Mouse (Mus musculus) T-helper 17 cell (primary cell): ENCODE results near the gene Fblim1.

Experiments
- in situ Hi-C, 2 experiments: fragments of 300-600 bp; cut with MboI, MseI; formaldehyde crosslinking; loops; 1 replicate in 1 of 2; 2 replicates in 1 of 2; pipeline ENCODE4 v1.15.1; 2025; ENCODE audit warnings: high pct_unique_total_duplicates in 2 of 2

The Fblim1 gene

DNA sequence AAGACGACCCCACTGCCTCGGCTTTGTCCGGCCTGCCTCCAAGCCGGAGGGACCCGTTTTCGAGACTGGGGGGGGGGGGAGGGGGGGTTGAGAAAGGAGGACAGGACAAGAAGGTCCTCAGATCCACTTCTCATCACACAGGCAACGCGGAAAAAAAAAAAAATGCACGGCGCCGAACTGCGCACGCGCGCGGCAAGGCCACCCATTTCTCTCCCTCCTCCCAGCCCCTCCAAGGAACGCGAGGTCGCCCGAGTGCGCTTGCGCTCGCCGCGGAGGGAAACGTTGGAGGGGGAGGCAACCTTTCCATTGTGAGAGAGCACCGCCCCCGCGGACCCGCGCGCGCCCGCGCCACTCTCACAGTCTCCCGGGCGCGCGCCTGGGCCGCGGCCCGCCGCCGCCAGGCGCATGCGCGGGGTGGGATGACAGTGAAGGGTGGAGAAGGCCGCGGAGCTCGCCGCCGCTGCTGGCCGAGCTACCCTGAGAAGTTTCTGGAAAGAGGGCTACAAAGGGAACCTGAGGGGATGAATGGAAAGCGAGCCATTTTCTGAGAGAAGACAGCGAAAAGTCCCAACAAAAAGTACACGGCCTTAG is 60.1 kb downstream of the Fblim1 start:
- in situ Hi-C loops, result loop anchor here in 1 of 2 experiments (25.0 kb wide), 2 partner anchors 834 to 1934 kb away; partner anchors contain the start of genes Aldh4a1, Gm21969 and Rcc2

DNA sequence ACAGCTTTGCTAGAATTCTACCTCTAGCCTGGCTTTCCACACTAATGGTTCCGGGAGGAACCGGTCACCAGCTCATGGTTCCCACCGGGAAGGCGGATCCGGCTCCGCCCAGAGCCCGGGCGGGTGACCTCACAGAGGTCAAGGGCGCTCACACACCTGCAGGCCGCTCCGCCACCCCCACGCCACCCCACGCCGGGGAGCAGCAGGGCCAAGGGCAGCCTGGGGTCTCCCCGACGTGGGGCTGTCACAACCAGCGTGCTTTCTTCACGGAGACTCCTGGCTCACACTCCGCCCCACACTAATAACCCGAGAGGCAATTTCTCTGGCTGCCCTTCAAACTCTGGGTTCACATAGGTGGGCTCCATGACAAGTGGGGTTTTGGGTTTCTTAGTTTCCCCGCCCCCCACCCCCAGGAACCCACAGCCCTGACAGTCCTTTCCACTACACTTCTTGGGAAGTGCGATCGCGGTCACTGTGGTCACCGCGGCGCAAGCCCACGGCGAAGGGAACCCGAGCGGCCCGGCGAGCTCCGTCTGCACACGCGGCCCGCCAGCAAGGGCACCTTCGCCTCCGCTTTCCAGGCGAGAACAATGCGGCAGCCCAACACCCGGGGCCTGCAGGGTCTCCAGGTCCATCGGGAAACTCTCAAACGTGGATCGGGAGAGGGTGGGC is 60.7 kb downstream of the Fblim1 start:
- in situ Hi-C loops, result loop anchor here in 1 of 2 experiments (25.0 kb wide), 2 partner anchors 833 to 1933 kb away; partner anchors contain the start of genes Aldh4a1, Gm21969 and Rcc2

DNA sequence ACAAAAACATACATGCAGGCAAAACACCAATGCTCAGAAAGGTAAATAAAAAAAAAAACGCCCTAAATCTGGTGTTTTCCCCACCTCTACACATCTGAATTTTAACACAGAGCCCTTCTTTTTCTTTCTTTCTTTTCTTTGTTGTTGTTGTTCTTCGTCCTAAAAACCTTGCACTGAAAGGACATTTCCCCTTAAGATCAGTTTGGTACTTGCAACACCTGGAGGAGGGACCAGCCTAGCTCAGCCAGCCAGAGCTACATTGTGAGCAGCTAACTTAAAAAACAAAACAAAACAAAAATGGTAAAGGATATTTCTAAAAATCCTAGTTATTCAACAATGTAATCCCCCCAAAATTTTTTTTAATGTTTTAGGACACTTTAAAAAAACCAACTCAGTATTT is 61.4 kb downstream of the Fblim1 start:
- in situ Hi-C loops, result loop anchor here in 1 of 2 experiments (25.0 kb wide), 2 partner anchors 832 to 1932 kb away; partner anchors contain the start of genes Aldh4a1, Gm21969 and Rcc2

DNA sequence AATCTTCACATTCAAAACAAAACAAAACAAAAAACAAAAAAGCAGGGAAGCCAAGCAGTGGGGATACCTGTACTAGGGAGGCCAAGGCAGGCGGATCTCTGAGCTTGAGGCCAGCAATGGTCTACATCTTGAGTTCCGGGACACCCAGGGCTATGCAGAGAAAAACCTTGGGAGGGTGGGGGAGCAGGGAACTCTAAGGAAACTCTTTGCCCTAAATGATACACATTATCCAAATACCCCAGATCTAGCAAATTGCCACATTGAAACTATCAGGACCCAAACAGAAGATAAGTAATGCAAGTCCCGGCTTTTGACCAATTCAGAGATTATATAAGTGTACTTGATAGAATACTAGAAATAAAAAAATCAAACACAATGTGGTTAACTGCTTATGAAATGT is 62.3 kb downstream of the Fblim1 start:
- in situ Hi-C loops, result loop anchor here in 1 of 2 experiments (25.0 kb wide), 2 partner anchors 831 to 1931 kb away; partner anchors contain the start of genes Aldh4a1, Gm21969 and Rcc2

DNA sequence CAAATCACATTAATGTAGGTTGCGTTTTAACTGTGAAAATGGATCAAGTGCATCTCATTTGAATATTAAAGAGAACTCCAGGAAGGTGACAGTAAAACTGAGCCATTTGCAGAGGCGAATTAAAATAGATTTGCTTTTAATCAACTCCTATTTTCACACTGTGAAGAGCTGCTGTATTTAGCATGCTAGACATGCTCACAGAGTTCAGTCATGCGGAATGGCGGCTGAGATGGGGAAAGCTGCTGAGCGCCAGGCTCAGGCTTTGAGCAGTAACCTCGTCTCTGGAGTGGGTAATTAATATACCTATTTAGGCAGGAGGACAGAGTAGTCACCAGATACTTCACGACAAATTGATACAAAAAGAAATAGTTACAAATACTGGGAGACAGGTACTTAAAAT is 64.0 kb downstream of the Fblim1 start:
- in situ Hi-C loops, result loop anchor here in 1 of 2 experiments (25.0 kb wide), 2 partner anchors 830 to 1930 kb away; partner anchors contain the start of genes Aldh4a1, Gm21969 and Rcc2

DNA sequence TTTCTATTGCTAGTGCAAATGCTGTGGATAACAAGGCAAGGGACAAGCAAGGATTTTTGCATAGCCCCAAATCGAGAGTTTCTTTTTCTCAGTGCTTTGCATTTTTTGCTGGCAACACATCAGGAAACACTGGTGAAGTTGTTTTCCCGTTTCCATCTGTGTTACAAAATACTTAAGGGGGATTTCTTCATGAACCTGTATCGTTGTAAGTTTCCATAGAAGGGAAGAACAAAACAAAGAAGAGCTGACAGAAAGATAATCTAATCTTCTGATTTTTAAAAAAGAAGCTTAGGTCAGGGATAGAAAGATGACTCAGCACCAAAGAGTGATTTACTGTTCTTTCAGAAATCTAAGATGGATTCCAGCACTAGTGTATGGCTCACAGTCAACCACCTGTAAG is 65.1 kb downstream of the Fblim1 start:
- in situ Hi-C loops, result loop anchor here in 1 of 2 experiments (25.0 kb wide), 2 partner anchors 829 to 1929 kb away; partner anchors contain the start of genes Aldh4a1, Gm21969 and Rcc2

DNA sequence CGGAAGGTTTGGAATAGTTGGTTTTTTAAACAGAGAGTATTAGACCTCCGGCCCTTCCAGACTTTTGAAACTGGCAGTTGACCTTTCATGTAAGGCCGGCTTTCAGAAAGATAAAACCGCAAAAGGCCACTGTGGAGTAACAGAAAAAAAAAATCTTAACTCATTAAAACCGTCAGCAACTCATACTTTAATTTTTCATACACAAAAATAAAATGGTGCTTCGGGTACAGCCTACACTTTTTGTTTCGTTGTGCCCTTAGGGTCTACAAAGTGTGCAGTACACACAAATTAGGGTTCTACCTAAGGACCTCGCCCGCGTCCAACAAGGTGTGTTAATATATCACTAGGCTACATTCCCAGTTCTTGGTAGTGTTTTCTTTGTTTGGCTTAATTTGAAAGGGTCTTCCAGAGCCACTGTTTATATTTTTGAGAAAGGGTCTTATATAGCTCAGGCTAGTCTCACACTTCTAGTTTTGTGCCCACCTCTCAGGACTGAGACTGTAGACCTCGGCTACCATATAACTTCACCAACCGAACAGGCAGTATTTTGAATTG is 66.6 kb downstream of the Fblim1 start:
- in situ Hi-C loops, result loop anchor here in 1 of 2 experiments (25.0 kb wide), 2 partner anchors 827 to 1927 kb away; partner anchors contain the start of genes Aldh4a1, Gm21969 and Rcc2

DNA sequence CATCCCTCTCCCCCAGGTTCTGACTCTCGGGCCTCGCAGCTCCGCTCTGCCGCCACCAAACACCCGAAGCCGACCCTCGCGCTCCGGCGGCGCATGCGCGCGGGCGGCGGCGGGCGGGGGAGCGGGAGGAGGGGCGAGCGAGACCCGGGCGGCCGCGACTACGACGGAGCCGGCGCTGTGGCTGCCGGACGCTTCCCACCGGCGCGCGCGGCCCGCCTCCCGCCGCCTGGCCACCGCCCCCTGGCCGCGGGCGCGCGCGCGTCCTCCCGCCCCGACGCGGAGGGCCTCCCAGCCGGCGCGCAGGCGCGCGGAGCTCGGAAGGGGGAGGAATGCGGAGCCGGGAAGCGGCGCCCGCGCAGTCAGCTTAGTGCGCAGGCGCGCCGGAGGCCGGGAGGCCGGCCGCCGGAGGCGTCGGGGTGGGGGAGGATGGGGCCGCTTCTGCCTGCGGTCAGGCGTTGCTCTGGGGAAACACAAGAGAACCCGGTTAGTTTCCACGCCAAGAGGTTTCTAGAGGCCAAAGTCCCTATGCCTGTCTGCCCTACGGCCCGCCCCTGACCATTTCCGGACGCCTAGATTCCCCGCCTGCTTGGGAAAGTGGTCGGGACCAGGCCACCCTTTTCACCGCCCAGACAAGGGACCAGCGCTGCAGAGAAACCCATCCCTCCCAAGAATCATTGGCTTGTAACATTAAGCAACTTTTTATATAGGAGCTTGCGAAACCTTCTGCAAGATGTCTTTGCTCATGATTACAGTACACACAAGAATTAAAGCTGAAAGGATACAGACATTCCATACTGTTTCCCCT is 67.3 kb downstream of the Fblim1 start, which contains the start of gene Spen:
Gene Spen, minus strand, starts transcription at position 190 of the 805 bp plus-strand sequence.
- in situ Hi-C loops, result loop anchor here in 1 of 2 experiments (25.0 kb wide), 2 partner anchors 826 to 1926 kb away; partner anchors contain the start of genes Aldh4a1, Gm21969 and Rcc2

DNA sequence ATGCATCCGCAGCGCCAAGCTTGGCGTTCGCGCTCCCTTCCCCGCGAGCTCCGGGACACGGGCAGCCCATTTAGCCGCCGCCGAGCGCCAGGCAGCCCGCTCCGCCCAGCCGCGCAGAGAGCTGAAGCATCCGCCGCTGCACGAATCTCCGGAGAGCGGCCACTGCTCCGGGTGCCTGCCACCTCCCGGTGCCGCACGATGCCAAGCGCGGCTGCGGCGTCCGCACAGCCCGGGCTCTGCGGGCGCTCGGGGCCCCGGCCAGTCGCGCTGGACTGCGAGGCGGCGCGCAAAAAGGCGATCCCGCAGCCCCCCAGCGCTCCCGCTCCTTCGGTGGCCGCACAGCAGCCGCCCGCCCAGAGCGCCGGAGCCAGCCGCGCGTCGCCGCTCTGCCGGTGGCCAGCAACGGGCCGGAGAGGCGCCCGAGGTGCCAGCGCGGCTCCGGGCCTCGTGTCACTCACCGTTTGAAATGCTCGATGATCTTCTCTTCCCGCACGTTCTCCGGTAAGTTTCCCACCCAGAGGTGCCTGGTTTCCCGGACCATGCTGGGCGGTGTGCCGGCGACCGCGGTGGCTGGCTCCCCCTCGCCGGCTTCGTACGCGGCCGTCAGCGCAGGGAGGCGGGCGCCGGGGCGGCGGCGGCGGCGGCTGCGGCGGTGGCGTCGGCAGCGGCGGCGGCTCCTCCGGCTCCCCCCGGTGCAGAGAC is 68.0 kb downstream of the Fblim1 start:
- in situ Hi-C loops, result loop anchor here in 1 of 2 experiments (25.0 kb wide), 2 partner anchors 826 to 1926 kb away; partner anchors contain the start of genes Aldh4a1, Gm21969 and Rcc2

DNA sequence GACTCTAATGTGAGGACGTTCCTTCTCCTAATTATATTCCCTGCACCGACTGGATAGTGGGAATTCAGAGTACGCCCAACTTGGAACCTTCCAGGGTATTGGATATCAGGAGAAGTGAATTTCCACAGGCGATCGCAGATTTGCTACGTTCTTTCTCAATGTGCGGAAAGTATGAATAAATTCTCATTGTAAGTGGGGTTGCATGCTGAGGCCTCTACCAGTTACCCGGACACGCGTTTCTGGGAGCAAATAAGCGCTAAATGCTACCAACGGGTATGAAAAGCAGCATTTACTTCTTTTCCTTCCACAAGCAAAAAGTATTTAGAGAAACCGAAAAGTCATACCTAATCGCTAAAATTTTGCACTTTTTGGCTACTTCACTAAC is 68.7 kb downstream of the Fblim1 start:
- in situ Hi-C loops, result loop anchor here in 1 of 2 experiments (25.0 kb wide), 2 partner anchors 825 to 1925 kb away; partner anchors contain the start of genes Aldh4a1, Gm21969 and Rcc2

DNA sequence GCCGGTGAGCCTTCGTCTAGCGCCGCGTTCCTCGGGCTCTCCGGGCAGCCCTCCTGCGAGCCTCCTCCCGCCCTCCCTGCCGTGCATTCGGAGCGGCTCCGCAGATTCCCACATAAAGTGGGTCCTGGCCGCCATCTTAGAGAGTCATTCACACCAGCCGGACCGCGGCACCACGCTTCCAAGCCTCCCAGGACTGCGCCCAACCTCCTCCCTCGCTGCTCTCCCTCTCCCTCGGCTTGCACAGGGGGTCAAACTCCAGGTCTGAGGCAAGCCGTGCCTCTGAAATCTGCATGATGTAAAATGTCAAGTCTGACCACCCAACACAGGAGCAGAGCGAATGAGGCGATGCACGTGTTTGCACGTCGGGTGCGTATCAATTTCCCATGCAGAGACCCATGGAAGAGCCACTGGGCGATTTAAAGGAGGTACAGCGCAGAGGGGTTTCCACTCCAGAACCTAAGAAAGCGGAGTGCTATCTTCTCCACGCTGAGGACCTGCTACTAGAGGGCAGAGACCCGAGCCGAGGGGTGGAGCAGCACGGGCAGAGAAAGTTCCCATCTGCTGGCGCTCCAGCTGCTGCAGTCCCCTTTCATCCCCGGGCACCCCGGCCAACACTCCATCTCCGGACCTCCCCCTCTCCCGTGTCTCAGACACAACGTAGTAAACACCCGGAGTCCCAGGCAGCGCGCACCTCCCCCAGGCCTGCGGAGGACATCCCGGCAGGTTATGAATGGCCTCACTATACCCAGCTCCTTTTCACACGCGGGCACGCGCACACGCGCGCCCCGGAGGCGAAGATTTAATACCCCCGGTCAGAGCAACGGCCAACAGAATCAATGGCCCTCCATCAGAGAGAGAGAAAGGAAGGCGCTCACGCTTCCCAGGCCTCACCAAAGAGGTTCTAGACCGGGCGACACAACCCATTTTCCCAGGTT is 69.3 kb downstream of the Fblim1 start:
- in situ Hi-C loops, result loop anchor here in 1 of 2 experiments (25.0 kb wide), 2 partner anchors 824 to 1924 kb away; partner anchors contain the start of genes Aldh4a1, Gm21969 and Rcc2

DNA sequence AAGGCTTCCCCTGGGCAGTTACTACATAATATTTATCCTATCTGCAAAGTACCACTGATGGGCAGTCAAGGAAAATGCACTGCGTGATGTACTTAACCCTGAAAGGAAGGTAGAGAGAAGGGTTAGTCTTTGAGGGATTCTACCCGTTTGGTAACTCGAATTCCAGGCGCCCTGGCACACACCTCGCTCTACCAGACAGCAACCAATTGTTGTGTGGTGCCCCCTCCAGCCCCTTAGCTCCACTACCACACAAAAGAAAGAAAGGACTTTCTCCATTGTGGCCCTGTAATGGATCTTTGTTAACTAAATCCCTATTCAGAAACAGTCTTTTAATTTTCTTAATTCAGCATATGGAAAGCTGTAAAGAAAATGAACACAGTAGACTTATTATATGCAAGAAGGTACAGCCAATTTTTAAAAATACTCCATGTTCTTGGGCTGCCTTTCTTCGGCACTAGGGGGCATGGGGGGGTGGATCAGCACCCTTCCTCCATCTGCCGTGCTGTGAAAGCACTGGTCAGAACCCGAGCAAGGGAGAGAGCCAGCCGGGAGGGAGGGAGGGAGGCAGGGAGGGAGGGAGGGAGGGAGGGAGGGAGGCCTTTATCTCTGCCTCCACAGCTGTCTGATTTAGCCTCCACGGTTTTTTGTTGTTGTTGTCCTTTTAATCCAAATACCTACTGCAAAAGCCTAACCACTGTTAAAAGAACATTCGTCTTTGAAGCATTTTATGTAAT is 70.8 kb downstream of the Fblim1 start:
- in situ Hi-C loops, result loop anchor here in 1 of 2 experiments (25.0 kb wide), 2 partner anchors 823 to 1923 kb away; partner anchors contain the start of genes Aldh4a1, Gm21969 and Rcc2

DNA sequence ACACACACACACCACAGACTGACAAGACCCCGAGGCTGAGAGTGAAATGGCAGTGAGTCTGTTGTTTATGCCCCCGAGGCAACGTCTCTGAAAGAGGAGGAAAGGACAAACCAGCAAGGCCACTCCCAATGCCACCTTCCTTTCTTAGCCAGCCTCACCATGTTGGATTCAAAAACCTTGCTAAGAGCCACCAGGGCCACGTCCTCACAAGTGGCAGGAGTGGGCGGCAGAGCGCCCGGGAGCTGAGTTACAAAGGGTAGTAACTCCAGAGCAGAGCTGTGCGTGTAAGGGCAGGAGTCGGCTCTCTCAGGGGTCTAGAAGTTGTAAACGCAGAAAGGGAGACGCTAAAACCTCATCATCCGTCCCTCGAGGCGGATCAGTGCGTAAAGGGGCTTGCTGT is 74.9 kb downstream of the Fblim1 start:
- in situ Hi-C loops, result loop anchor here in 1 of 2 experiments (25.0 kb wide), 2 partner anchors 819 to 1919 kb away; partner anchors contain the start of genes Aldh4a1, Gm21969 and Rcc2

DNA sequence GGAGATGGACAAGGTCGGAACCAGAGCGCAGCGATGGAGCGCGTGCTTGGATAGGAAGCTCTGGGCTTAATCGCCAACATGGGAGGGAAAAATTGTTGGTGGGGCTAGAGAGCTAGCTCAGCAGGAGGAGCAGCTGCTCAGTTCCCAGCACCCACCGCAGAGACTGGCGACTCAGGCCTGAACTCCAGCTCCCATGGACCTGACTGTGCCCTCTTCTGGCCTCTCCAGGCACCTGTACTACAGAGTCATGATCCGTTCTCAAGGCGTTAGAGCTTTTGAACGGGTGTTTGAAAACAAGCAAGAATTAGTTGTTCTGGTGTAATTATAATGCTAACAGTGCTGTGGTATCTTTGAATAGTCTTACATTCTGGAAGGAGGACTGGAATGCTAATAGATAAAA is 77.0 kb downstream of the Fblim1 start:
- in situ Hi-C loops, result loop anchor here in 1 of 2 experiments (25.0 kb wide), 2 partner anchors 817 to 1917 kb away; partner anchors contain the start of genes Aldh4a1, Gm21969 and Rcc2

DNA sequence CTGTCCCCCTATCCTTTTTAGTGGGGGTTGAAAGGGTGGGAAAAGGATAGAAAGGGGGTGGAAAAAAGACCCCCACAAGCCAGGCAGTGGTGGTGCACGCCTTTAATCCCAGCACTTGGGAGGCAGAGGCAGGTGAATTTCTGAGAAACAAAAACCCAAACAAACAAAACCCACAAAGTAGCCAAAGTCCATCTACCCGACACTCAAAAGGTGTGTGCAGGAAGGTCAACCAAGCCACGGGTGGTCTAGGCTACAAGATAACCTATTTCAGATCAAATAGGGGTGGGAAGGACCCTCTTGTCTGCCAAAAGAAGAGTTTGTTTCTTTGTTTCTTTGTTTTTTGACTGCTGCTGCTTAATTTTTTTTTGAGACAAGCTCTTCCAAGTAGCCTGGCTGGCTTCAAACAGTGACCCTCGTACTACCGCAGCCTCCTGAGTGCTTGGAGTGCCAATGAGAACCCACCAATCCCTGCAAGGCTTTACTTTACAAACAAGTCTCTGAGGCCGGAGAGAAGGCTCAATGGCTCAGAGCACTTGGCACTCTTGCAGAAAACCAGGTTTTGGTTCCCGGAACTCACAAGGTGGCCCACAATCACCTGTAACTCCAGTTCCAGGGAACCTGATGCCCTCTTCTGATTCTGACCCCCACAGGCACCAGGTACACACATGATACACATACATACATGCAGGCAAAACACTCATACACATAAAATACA is 78.8 kb downstream of the Fblim1 start:
- in situ Hi-C loops, result loop anchor here in 1 of 2 experiments (25.0 kb wide), 2 partner anchors 815 to 1915 kb away; partner anchors contain the start of genes Aldh4a1, Gm21969 and Rcc2
